Mouse (Mus musculus) E14TG2a.4 (cell line): ENCODE results near the gene Slc39a11.

Experiments
- H3K27me3 ChIP-seq: 2 replicates; pipeline ENCODE4 v1.6.1; 2014; ENCODE audit warnings: low read length, control low read depth; ENCODE audit not compliant: insufficient read depth
- H3K36me3 ChIP-seq: 2 replicates; pipeline ENCODE4 v1.6.1; 2014; ENCODE audit warnings: low read length, control low read depth; ENCODE audit not compliant: insufficient read depth
- H3K4me1 ChIP-seq: replicated peaks from 2 replicates; pipeline ENCODE4 v1.6.1; 2014; ENCODE audit warnings: low read depth, low read length, control low read depth
- H3K4me3 ChIP-seq: replicated peaks from 2 replicates; pipeline ENCODE4 v1.5.1; 2014; ENCODE audit warnings: mild to moderate bottlenecking, low read length
- H3K9me3 ChIP-seq: 2 replicates; pipeline ENCODE4 v1.6.1; 2014; ENCODE audit warnings: low read length, control low read depth
- CTCF ChIP-seq: conservative IDR thresholded peaks from 2 replicates; pipeline ENCODE4 v1.5.1; 2014; ENCODE audit warnings: low read length
- NANOG ChIP-seq: IDR thresholded peaks from 2 replicates; pipeline ENCODE4 v1.6.1; 2014; ENCODE audit warnings: borderline replicate concordance, low read length, mixed read lengths
- POU5F1 ChIP-seq: IDR thresholded peaks from 2 replicates; pipeline ENCODE4 v1.6.1; 2014; ENCODE audit warnings: low read length, borderline replicate concordance

Slc39a11 gene

DNA sequence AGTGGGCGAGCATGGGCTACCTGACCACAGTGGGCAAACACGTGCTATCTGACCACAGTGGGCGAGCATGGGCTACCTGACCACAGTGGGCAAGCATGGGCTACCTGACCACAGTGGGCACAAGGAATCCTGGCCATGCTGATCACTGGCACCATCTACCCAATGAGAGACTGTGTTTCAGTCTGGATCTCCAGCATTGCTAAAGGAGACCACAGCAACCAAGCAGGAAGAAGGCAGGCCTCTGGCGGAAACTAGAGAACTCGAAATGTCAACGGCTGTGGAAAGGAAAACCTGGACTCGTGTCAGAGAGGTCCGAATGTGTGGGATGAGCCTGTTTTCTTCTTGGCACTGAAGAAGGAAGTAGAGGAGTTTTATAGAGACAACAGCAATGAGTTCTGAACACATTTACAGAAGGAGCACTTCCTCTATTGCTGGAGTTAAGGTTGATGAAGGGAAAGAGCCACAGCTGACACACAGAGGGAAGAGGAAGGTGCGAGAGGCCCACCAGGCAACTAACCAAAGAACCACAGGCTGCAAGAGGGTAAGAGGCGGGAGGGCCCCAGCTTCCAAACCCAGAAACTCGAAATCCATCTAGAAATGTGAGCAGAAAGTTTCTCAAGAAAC lies 105.8 kb downstream of the Slc39a11 start:
- no peak for TF ChIP-seq NANOG
- Histone ChIP-seq H3K4me1 (no peaks in the 10 kb centered on the region), H3K36me3 (no peaks in the 10 kb centered on the region; the same call in 1 of the 2 replicates), H3K9me3 (peaks cover 11% of the 10 kb centered on the region), H3K4me3 (no peak overlapping the region), H3K27me3 (no peaks in the 10 kb centered on the region)

DNA sequence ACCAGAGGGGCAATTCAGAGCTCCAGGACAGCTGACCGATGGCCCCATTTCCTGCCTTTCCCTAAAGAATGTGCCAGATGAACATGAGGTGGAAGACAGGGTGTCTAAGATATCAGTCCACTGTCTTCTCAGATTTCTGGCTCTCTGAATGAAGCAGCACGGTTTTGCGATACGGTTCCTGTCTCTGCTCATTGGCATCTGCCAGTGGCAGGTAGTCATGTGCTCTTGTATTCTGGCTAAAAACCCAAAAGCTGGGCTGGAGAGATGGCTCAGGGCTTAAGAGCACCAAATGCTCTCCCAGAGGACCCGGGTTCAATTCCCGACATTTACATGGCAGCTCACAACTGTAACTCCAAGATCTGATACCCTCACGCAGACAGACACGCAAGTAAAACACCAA lies 108.8 kb downstream of the Slc39a11 start:
- no peaks in the 10 kb centered on the region for H3K27me3 ChIP-seq
- H3K36me3 ChIP-seq: no peaks in the 10 kb centered on the region; the same call in 1 of the 2 replicates
- H3K4me3 ChIP-seq: no peak overlapping the region
- H3K4me1 ChIP-seq: no peaks in the 10 kb centered on the region
- TF ChIP-seq CTCF: no peak
- no peak for TF ChIP-seq POU5F1
- no peak for TF ChIP-seq NANOG
- peaks cover 11% of the 10 kb centered on the region for H3K9me3 ChIP-seq

DNA sequence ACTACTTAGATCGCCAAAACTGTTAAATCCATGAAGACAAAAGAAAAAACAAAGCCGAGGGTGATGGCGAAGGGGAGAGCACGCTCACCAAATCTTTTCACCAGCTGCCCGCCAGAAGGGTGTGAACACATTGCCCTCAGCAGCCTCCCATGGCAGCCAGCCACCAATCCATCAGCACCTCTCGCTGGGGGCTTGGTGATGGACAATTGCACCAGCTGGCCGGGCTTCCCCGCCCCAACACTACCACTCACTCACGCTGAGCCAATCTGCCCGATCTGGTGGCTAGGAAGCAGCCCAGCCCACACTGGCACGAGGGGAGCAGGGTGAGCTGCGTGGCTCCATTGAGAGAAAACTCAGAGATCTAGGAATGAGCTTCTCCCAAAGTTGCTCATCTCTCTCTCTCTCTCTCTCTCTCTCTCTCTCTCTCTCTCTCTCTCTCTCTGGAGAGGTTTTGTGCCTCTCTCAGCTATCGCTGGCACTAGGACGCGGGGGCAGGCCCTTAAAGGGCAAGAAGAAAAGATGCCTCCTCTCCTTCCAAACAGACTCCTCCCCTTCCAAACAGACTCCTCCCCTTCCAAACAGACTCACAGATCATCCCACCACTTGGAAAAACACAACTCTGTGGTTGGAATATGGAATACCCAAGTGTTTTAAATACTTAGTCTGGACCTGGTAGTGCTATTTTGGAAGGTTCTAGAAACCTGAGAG lies 110.2 kb downstream of the Slc39a11 start:
- H3K4me1 ChIP-seq: no peaks in the 10 kb centered on the region
- no peaks in the 10 kb centered on the region for H3K36me3 ChIP-seq
- H3K27me3 ChIP-seq: no peaks in the 10 kb centered on the region
- TF ChIP-seq POU5F1 (no peak), NANOG (no peak), CTCF (no peak)
- H3K4me3 ChIP-seq: no peak overlapping the region
- H3K9me3 ChIP-seq: peaks cover 11% of the 10 kb centered on the region

DNA sequence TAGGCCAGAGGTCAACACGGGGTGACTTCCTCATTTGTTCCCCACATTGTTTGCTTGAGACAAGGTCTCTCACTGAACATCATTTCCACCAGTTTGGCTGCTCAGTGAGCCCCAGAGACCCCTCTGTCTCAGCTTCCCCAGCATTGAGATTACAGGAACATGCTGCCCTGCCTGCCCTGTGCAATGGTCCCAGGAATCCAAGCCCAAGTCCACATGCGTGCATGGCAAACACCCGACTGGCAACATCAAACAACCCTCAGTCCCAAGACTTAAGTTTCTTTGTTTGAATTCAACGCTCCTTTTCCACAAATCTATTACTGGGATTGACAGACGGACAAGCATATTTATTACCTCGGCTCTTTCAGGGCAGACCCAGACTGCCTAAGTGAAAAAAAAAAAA lies 110.8 kb downstream of the Slc39a11 start:
- Histone ChIP-seq H3K9me3 (peaks cover 11% of the 10 kb centered on the region), H3K4me1 (no peaks in the 10 kb centered on the region), H3K27me3 (no peaks in the 10 kb centered on the region), H3K36me3 (no peaks in the 10 kb centered on the region), H3K4me3 (no peak overlapping the region)
- no peak for TF ChIP-seq CTCF
- no peak for TF ChIP-seq NANOG
- no peak for TF ChIP-seq POU5F1

DNA sequence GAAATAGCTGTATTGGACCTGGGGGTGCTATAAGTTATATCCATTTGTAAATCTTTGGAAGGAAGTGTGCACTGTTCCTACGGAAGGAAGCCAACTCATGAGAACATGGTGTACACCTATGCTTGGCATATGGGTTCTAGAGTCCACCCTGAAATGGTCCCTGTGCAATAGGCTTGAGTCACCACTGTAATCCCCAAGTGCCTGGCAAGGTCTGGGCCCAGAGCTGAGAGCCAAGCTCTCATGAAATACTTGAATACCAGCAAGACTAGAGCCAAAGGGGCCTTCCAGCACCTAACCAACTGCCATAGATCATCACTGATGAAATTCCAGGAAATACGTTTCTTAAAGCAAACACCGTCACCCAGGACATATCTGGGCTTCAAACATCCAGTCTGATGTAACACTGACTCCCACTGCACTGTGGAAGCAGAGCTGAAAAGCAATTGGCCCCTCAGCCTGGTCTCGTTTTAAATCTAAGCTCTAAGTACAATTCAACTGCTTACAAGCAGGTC lies 111.4 kb downstream of the Slc39a11 start:
- Histone ChIP-seq H3K27me3 (no peaks in the 10 kb centered on the region), H3K4me3 (no peak overlapping the region), H3K36me3 (no peaks in the 10 kb centered on the region), H3K9me3 (peaks cover 11% of the 10 kb centered on the region), H3K4me1 (no peaks in the 10 kb centered on the region)
- no peak for TF ChIP-seq POU5F1
- no peak for TF ChIP-seq NANOG

DNA sequence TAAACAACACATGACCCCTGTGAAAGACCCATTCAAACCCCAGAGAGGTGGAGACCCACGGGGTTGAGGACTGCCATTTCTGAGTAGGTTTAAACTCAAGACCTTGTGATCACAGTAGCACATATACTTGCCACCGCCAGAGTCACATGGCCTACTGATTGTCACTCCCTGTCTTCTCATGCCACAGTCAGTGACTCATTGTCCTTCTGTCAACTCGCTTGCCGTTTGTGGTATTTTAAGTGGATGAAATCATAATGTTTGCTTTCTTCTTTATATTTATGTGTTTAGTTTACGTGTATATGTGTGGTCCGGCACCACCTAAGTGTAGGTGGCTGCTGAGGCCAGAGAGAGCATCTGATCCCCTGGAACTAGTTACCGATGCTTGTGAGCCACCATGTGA lies 112.2 kb downstream of the Slc39a11 start:
- Histone ChIP-seq H3K27me3 (no peaks in the 10 kb centered on the region), H3K9me3 (peaks cover 11% of the 10 kb centered on the region), H3K4me3 (no peak overlapping the region), H3K36me3 (no peaks in the 10 kb centered on the region), H3K4me1 (no peaks in the 10 kb centered on the region)
- TF ChIP-seq NANOG (no peak), CTCF (no peak), POU5F1 (no peak)

DNA sequence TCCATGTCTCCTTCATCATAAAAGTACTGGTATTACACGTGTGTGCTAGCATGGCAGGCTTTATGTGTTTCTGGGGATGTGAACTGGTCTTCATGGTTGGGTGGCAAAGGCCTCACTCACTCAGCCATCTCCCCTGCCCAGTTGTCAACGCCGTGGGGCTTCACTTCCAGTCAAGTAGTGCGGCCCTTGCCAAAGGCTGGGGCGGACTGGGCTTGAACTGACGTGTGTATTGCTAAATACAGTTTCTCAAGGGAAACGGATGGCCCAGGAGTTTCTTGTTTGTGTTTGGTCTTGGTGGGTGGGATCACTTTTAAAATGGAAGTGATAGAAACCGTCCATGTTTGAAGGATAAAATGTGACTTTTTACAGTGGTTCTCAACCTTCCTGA lies 112.7 kb downstream of the Slc39a11 start:
- H3K36me3 ChIP-seq: no peaks in the 10 kb centered on the region
- H3K27me3 ChIP-seq: no peaks in the 10 kb centered on the region
- no peak for TF ChIP-seq CTCF
- no peak for TF ChIP-seq POU5F1
- TF ChIP-seq NANOG: no peak
- peaks cover 10% of the 10 kb centered on the region for H3K9me3 ChIP-seq
- H3K4me1 ChIP-seq: no peaks in the 10 kb centered on the region
- H3K4me3 ChIP-seq: no peak overlapping the region

DNA sequence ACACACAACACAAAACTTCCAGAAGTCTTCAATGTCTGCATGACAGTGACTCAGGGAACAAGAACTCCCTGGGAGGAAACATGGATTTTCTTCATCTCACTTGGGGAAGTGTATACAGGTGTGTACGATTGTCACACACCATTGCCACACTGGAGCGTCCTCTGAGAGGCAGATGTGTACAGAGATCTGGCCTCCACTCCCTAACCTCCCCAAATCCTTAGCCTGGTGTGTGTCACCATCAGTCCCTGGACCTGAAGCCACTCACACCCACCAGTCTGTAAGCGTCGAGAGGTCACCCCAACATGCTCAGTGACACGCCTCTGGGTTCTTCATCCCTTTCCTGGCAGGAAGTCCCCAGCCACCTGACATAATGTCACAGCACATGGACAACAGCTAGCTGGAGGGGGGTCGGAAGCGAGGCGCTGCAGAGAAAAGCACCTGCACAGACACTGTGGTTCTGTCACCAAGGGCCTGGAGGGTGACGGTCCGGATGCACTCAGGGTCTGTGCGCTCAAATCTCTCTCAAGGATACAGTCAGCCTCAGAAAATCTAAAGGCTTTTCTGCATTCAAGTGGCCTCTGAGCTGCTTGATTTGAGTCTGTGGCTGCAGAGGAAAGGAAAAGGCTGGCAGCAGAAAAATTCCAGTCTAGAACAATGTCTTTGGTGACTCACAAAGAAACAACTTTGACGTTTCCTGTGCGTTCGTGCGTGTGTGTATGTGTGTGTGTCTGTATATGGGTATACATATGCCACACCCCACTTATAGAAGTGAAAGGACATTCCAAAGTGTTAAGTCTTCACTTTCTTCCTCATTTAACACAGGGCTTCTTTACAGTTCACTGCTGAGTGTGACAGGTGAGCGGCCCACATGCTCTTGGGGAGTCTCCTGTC lies 113.3 kb downstream of the Slc39a11 start:
- no peak overlapping the region for H3K4me3 ChIP-seq
- TF ChIP-seq CTCF: no peak
- no peak for TF ChIP-seq NANOG
- TF ChIP-seq POU5F1: no peak
- H3K27me3 ChIP-seq: no peaks in the 10 kb centered on the region
- no peaks in the 10 kb centered on the region for H3K4me1 ChIP-seq
- no peaks in the 10 kb centered on the region for H3K36me3 ChIP-seq
- H3K9me3 ChIP-seq: peaks cover 4% of the 10 kb centered on the region
